Mouse (Mus musculus) stomach, postnatal 0 days (tissue): Measurements from ENCODE around the gene Myadml2.

Source experiments
- CTCF ChIP-seq: IDR thresholded peaks from 2 replicates; pipeline ENCODE4 v1.5.1; 2016; ENCODE audit warnings: antibody characterized with exemption, low read depth, mild to moderate bottlenecking, moderate library complexity
- EP300 ChIP-seq: optimal IDR thresholded peaks from 2 replicates; pipeline ENCODE3; 2016; ENCODE audit warnings: antibody characterized with exemption

- TF ChIP-seq CTCF = no peak
- TF ChIP-seq EP300 = no peak
Measured at GRCm38 (mm10) chr11:120600716-120601115, 47.2 kb downstream of the Myadml2 start.
